Mouse (Mus musculus): ENCODE data around the gene Srgap2. TPM values are rescaled to one million over a fixed set of nuclear protein-coding genes. Genes with fewer than 3 reads are reported as not detected.

Srgap2 gene
- polyA plus RNA-seq, 1 experiment from 2014 or later = 16.4 TPM

DNA sequence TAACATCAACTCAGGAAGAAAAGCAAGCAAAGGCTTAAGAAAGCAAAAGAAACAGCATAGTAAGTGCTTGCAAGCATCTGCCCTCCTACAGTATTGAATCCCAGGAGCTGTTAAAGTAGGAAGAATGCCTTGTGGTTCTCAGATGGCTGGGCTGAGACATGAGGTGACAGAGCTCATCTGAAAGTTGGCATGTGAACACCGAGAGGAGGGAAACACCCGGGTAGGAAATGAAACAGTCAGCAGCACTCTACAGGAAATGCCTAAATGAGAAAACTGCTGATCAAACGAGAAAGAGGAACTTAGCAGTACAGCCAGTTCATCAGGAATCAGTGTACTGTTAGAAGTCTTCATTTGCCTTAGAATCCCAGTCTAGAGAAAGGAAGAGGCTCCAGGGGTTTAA is 142.7 kb downstream of the Srgap2 start:
- Histone ChIP-seq H3K9me3 (ENCODE audit: control insufficient read depth, low read length) (no peaks in the 10 kb centered on the region), H3K9ac (ENCODE audit: low read length) (no peak overlapping the region), H3K36me3 (ENCODE audit: control insufficient read depth, insufficient read depth, low read length) (no peaks in the 10 kb centered on the region), H3K27me3 (replicated peaks; ENCODE audit: control insufficient read depth, insufficient read depth, low read length) (no peaks in the 10 kb centered on the region), H3K4me3 (ENCODE audit: low read depth, low read length) (no peak overlapping the region), H3K4me2 (ENCODE audit: low read length) (no peak overlapping the region), H3K4me1 (replicated peaks; ENCODE audit: control insufficient read depth, insufficient read depth, low read length) (peaks cover 15% of the 10 kb centered on the region), H3K27ac (ENCODE audit: low read depth) (no peak overlapping the region)
- 46% methylated on average over 3 of the region's 3 CpGs for WGBS
- DNase-seq (ENCODE audit: low spot score) = no peak
- ATAC-seq (replicated peaks; ENCODE audit: low FRiP score, low TSS enrichment, low read depth) = no peak

DNA sequence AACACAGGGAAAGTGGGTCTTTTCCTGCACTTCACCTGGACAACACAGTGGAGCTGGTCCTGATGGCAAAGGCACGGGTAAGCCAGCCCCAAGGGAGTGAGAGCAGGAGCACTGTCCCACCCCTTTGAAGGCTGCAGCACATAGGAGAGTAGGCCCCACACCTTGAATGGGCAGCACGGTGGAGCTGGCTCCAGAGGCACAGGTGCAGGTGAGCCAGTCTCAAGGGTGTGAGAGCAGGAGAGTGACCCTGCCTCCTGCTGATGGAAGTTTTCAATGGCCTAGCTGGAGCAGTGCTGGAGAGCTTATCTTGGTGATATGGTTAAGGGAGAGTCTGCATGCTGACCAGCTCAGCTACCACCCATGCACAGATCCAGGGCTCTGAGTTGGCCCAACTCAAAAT is 145.0 kb downstream of the Srgap2 start:
- DNase-seq (ENCODE audit: low spot score) (no peak), ATAC-seq (replicated peaks; ENCODE audit: low FRiP score, low TSS enrichment, low read depth) (no peak)
- Histone ChIP-seq H3K36me3 (ENCODE audit: control insufficient read depth, insufficient read depth, low read length) (no peaks in the 10 kb centered on the region), H3K4me1 (replicated peaks; ENCODE audit: control insufficient read depth, insufficient read depth, low read length) (peaks cover 27% of the 10 kb centered on the region), H3K27me3 (replicated peaks; ENCODE audit: control insufficient read depth, insufficient read depth, low read length) (no peaks in the 10 kb centered on the region), H3K4me2 (ENCODE audit: low read length) (no peak overlapping the region), H3K4me3 (ENCODE audit: low read depth, low read length) (no peak overlapping the region), H3K9me3 (ENCODE audit: control insufficient read depth, low read length) (no peaks in the 10 kb centered on the region), H3K27ac (ENCODE audit: low read depth) (no peak overlapping the region), H3K9ac (ENCODE audit: low read length) (no peak overlapping the region)
- WGBS = 83% methylated on average over 2 of the region's 2 CpGs

DNA sequence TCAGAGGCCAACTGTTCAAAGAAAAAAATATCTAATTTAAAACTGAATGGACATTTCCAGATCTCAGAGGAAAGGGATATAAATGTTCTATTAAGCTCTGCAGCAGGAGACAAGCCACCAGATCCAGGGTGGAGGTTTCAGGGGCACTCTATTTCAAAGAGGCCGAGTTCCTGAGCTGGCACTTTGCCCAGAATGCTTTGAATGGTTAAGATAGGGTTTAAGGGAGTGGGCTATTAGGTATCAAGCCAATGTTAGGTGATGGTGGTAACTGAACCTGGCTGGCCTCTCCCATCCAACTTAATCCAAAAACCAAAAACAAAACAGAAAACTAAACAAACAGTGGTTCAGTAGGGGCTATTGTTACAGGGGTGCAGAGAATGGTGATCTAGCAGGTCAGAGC is 146.9 kb downstream of the Srgap2 start:
- Histone ChIP-seq H3K27me3 (replicated peaks; ENCODE audit: control insufficient read depth, insufficient read depth, low read length) (no peaks in the 10 kb centered on the region), H3K9ac (ENCODE audit: low read length) (no peak overlapping the region), H3K4me2 (ENCODE audit: low read length) (no peak overlapping the region), H3K36me3 (ENCODE audit: control insufficient read depth, insufficient read depth, low read length) (no peaks in the 10 kb centered on the region), H3K9me3 (ENCODE audit: control insufficient read depth, low read length) (no peaks in the 10 kb centered on the region), H3K4me3 (ENCODE audit: low read depth, low read length) (no peak overlapping the region), H3K4me1 (replicated peaks; ENCODE audit: control insufficient read depth, insufficient read depth, low read length) (peaks cover 27% of the 10 kb centered on the region), H3K27ac (ENCODE audit: low read depth) (no peak overlapping the region)
- DNase-seq (ENCODE audit: low spot score) (no peak), ATAC-seq (replicated peaks; ENCODE audit: low FRiP score, low TSS enrichment, low read depth) (no peak)
- 13% methylated on average over 1 of the region's 1 CpGs for WGBS

DNA sequence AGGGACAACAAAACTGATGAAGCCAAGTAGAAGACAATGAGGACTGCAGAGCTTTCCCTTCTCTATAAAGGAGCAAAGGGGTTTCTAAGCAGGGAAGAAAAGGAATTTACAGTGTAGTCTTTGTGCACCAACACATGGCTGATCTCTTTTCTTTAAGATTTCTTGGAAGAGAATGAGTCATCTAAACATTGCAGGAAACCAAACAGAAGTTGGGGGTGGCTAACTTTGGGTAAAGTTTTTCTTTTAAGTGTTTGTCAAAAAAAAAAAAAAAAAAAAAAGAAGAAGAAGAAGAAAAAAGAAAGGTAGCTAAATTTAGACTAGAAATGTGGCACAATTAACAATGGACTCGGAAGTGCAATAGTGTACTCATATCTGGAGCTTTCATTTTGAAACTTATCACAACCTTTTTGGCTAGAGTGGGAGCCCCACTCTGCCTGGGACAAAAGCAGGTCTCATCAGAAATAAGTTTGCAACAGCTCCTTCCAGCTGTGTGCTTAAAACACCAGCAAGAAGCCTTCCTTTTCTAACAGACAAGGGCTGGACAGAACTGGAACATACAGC is 148.2 kb downstream of the Srgap2 start:
- Histone ChIP-seq H3K4me3 (ENCODE audit: low read depth, low read length) (no peak overlapping the region), H3K9ac (ENCODE audit: low read length) (no peak overlapping the region), H3K27ac (ENCODE audit: low read depth) (peak overlapping the region; percentile 67), H3K4me2 (ENCODE audit: low read length) (no peak overlapping the region), H3K36me3 (ENCODE audit: control insufficient read depth, insufficient read depth, low read length) (no peaks in the 10 kb centered on the region), H3K9me3 (ENCODE audit: control insufficient read depth, low read length) (no peaks in the 10 kb centered on the region), H3K4me1 (replicated peaks; ENCODE audit: control insufficient read depth, insufficient read depth, low read length) (peaks cover 27% of the 10 kb centered on the region), H3K27me3 (replicated peaks; ENCODE audit: control insufficient read depth, insufficient read depth, low read length) (no peaks in the 10 kb centered on the region)
- DNase-seq (ENCODE audit: low spot score) = no peak
- ATAC-seq (replicated peaks; ENCODE audit: low FRiP score, low TSS enrichment, low read depth) = no peak
- 71% methylated on average over 1 of the region's 1 CpGs for WGBS

DNA sequence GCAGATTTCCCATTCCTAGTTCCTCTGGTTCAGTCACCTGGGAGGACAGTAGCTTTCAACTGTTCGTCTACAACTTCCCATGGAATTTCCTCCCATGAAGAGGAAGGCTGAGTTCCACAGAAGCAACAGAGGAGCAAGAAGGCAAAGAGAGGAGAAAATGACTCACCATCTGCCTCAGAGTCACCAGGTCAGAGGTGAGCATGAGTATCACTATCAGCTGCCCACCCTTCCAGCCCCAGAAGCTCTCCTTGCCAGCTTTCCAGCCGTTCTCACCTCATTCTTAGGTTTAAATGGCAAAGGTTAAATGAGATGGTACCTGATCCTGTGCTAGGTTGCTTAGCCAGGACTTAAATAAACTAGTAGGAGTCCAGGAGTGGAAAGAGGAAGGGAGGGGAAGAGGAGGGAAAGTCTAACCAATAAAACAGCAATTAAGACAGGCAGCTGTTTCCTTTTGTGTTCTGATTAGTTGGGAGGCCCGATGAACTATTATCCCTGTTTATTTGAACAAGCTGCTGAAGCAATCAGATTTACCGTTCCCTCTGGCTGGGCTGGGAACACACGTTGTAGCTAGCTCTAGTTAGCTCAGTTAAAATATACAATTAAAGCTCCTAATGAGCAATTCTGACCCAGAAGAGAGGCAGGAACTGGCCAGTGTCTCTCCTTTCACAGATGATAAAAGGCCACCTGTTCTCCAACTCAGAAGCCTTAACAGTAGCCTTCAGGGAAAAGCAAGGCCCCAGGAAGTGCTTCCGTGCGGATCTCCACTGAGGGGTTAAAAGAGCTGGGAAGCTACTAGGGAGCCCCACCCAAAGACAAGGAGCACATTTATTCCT is 148.9 kb downstream of the Srgap2 start:
- Histone ChIP-seq H3K9me3 (ENCODE audit: control insufficient read depth, low read length) (no peaks in the 10 kb centered on the region), H3K27ac (ENCODE audit: low read depth) (peak overlapping the region; percentile 67), H3K27me3 (replicated peaks; ENCODE audit: control insufficient read depth, insufficient read depth, low read length) (no peaks in the 10 kb centered on the region), H3K4me1 (replicated peaks; ENCODE audit: control insufficient read depth, insufficient read depth, low read length) (peaks cover 27% of the 10 kb centered on the region), H3K9ac (ENCODE audit: low read length) (no peak overlapping the region), H3K4me3 (ENCODE audit: low read depth, low read length) (no peak overlapping the region), H3K4me2 (ENCODE audit: low read length) (no peak overlapping the region), H3K36me3 (ENCODE audit: control insufficient read depth, insufficient read depth, low read length) (no peaks in the 10 kb centered on the region)
- ATAC-seq (replicated peaks; ENCODE audit: low FRiP score, low TSS enrichment, low read depth) (no peak), DNase-seq (ENCODE audit: low spot score) (peak; percentile 57)
- WGBS = 37% methylated on average over 7 of the region's 7 CpGs

DNA sequence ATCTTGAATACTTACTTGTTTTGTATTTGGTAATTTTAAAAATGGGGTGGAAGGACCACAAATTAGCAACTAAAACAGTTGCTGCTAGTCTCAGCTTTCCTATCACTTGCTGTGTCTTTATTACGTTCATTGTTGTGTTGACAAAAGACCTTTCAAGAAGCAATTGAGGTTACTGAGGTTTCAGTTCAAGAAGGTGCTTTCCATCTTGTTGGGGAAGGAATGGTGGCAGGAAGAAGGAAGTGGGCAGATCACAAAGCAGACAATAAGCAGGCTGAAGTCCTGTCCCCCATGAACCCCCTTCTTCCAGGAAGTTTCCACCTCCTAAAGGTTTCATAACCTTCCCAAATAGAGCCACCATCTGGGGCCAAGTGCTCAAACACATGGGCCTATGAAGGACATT is 161.3 kb downstream of the Srgap2 start:
- WGBS = 72% methylated on average over 1 of the region's 1 CpGs

DNA sequence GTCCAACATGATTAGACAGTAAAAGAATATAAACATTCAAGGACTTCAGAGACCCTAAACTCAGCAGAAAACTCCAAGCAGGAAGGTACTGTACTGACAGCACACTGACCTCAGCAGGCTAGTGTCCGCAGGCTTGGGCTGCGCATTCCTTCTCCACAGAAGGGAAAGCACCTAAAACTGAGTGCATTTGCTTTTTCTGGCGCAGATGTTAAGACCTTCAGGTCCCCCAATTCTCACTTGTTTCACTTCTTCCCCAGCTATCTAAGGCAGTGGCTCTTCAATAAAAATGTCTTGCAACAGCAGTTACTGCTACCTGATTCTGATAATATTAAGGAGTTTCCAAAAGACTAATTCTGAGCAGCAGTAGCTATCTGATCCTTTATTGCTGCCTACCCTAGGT is 162.7 kb downstream of the Srgap2 start:
- Histone ChIP-seq H3K27me3 (replicated peaks; ENCODE audit: control insufficient read depth, insufficient read depth, low read length) (no peaks in the 10 kb centered on the region), H3K9me3 (ENCODE audit: control insufficient read depth, low read length) (no peaks in the 10 kb centered on the region), H3K36me3 (ENCODE audit: control insufficient read depth, insufficient read depth, low read length) (peaks cover 10% of the 10 kb centered on the region), H3K4me2 (ENCODE audit: low read length) (no peak overlapping the region), H3K4me3 (ENCODE audit: low read depth, low read length) (no peak overlapping the region), H3K4me1 (replicated peaks; ENCODE audit: control insufficient read depth, insufficient read depth, low read length) (no peaks in the 10 kb centered on the region), H3K9ac (ENCODE audit: low read length) (no peak overlapping the region), H3K27ac (ENCODE audit: low read depth) (no peak overlapping the region)
- ATAC-seq (replicated peaks; ENCODE audit: low FRiP score, low TSS enrichment, low read depth) (no peak), DNase-seq (ENCODE audit: low spot score) (no peak)
- WGBS = 96% methylated on average over 3 of the region's 3 CpGs

More for the DNA sequence above, 161.3 kb downstream of the Srgap2 start:
- H3K4me1 ChIP-seq (replicated peaks; ENCODE audit: control insufficient read depth, insufficient read depth, low read length) = no peaks in the 10 kb centered on the region
- no peak overlapping the region for H3K27ac ChIP-seq (ENCODE audit: low read depth)
- H3K27me3 ChIP-seq (replicated peaks; ENCODE audit: control insufficient read depth, insufficient read depth, low read length) = no peaks in the 10 kb centered on the region
- no peak overlapping the region for H3K4me3 ChIP-seq (ENCODE audit: low read depth, low read length)
- H3K4me2 ChIP-seq (ENCODE audit: low read length) = no peak overlapping the region
- no peak overlapping the region for H3K9ac ChIP-seq (ENCODE audit: low read length)
- peaks cover 6% of the 10 kb centered on the region; the same call in 1 of the 2 replicates for H3K36me3 ChIP-seq (ENCODE audit: control insufficient read depth, insufficient read depth, low read length)
- ATAC-seq (replicated peaks; ENCODE audit: low FRiP score, low TSS enrichment, low read depth) (no peak), DNase-seq (ENCODE audit: low spot score) (no peak)
- no peaks in the 10 kb centered on the region for H3K9me3 ChIP-seq (ENCODE audit: control insufficient read depth, low read length)

DNA sequence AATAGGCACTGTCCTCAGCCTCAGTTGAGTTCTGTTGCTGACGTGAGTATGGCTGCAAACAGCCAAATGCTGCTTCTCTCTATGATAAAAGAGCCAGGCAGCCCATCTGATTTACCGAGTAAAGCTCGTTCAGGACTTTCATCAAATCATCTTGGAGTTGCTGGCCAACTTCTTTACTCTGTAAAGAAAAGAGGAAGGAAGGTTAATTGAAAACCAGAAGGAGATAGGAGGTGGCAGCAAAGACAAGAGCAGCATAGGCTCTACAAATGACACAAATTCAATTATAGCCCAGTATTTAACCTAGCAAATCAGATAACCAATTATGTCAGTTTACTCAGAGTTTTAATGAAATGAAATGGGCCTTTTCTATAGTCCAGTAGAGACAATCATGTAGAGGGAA is 163.3 kb downstream of the Srgap2 start:
- peaks cover 12% of the 10 kb centered on the region for H3K36me3 ChIP-seq (ENCODE audit: control insufficient read depth, insufficient read depth, low read length)
- no peak overlapping the region for H3K4me2 ChIP-seq (ENCODE audit: low read length)
- ATAC-seq (replicated peaks; ENCODE audit: low FRiP score, low TSS enrichment, low read depth) = no peak
- WGBS = 72% methylated on average over 3 of the region's 3 CpGs
- DNase-seq (ENCODE audit: low spot score) = no peak
- H3K27me3 ChIP-seq (replicated peaks; ENCODE audit: control insufficient read depth, insufficient read depth, low read length) = no peaks in the 10 kb centered on the region
- H3K4me3 ChIP-seq (ENCODE audit: low read depth, low read length) = no peak overlapping the region
- no peak overlapping the region for H3K27ac ChIP-seq (ENCODE audit: low read depth)
- H3K4me1 ChIP-seq (replicated peaks; ENCODE audit: control insufficient read depth, insufficient read depth, low read length) = no peaks in the 10 kb centered on the region
- no peaks in the 10 kb centered on the region for H3K9me3 ChIP-seq (ENCODE audit: control insufficient read depth, low read length)
- H3K9ac ChIP-seq (ENCODE audit: low read length) = no peak overlapping the region

DNA sequence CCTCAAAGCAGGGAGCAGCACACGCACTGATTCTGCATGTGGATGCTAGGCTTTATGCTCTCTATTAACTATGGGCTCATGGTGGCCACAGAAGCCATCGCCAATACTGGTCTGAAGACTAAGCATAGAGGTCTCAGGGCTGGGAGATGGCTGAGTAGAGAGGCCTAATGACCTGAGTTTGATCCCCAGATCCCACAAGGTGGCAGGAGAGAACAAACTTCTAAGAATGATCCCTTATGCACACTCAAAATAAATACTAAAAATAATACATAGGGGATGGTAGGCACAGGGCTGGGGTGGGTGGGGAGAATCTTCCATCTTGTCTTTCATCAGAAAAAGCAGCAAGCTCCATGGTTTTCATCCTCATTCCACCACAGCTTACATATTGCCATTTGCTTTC is 165.1 kb downstream of the Srgap2 start:
- DNase-seq (ENCODE audit: low spot score) = no peak
- no peak for ATAC-seq (replicated peaks; ENCODE audit: low FRiP score, low TSS enrichment, low read depth)
- Histone ChIP-seq H3K27ac (ENCODE audit: low read depth) (no peak overlapping the region), H3K27me3 (replicated peaks; ENCODE audit: control insufficient read depth, insufficient read depth, low read length) (no peaks in the 10 kb centered on the region), H3K4me3 (ENCODE audit: low read depth, low read length) (no peak overlapping the region), H3K9me3 (ENCODE audit: control insufficient read depth, low read length) (no peaks in the 10 kb centered on the region), H3K4me2 (ENCODE audit: low read length) (no peak overlapping the region), H3K9ac (ENCODE audit: low read length) (no peak overlapping the region), H3K36me3 (ENCODE audit: control insufficient read depth, insufficient read depth, low read length) (peaks cover 15% of the 10 kb centered on the region), H3K4me1 (replicated peaks; ENCODE audit: control insufficient read depth, insufficient read depth, low read length) (no peaks in the 10 kb centered on the region)
- WGBS = 87% methylated on average over 2 of the region's 2 CpGs

Data from intestine, embryonic 14.5 days (tissue).